Mouse (Mus musculus) ES-Bruce4 (cell line): ENCODE measurements around the gene Trim10.

Experiments
- CTCF ChIP-seq: IDR thresholded peaks from one replicate; pipeline ENCODE4 v1.8.1; 2011; ENCODE audit warnings: low read depth, low read length
- EP300 ChIP-seq: IDR thresholded peaks from 2 replicates; pipeline ENCODE4 v1.6.1; 2011; ENCODE audit warnings: low read depth, low read length; ENCODE audit not compliant: insufficient read depth

DNA sequence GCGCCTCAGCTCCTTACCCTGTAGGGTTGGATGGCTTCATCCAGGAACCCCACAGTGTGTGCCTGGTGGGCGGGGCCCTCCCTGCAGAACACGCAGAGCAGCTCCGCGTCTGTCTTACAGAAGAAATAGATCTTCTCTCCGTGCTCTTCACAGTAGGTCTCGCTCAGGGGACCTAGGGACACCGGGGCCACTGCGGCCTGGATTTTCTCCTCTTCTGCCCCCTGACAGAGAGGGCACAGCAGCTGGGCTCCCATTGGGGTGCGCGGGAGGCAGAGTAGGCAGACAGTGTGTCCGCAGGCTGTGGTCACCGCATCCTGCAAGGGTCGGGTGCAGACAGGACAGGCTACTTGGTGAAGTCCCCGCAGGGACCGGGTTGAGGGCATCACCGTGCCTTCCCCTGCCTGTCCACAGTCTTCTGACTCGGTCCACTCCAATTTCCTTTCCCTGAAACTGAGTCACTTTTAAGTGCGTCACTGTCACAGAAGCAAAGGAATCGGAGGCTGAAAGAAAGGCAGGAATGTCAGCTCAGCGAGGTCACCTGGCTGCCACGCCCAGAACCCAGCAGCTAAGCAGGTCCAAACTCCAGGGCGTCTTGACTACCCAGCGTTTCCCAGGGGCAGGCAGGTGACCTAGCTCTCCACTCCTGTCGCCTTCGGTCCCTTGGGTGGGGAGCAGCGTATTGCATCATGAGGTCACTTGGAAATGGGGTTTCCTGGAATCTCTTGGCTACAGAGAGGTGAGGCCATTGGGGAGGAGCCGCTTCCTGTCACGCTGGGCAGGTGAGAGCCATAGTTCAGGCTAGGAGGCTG lies 2.5 kb upstream of the Trim10 start, which contains the start of gene Trim15:
- TF ChIP-seq EP300, result 0 out of 2 replicates have a peak, but pooled peaks have one; percentile 2
- no peak for TF ChIP-seq CTCF
